Mouse (Mus musculus) embryonic fibroblast, embryonic 13.5 days (primary cell): ENCODE data around the gene Gm11634. TPM values are rescaled to one million over a fixed set of nuclear protein-coding genes. Genes with fewer than 3 reads are reported as not detected.
"Not testable (repeated sequence)": the region's sequence is repeated elsewhere in the genome, so short reads cannot be mapped to it uniquely, and the experiment has no call there.

Source experiments
- H3K27ac ChIP-seq: 2 replicates; pipeline ENCODE4 v1.5.1; 2012; ENCODE audit warnings: low read length, control low read depth, inconsistent platforms; ENCODE audit not compliant: insufficient read depth
- H3K4me1 ChIP-seq: 2 replicates; pipeline ENCODE4 v1.6.1; 2011; ENCODE audit warnings: low read length; ENCODE audit not compliant: control insufficient read depth, insufficient read depth
- H3K4me3 ChIP-seq: 2 replicates; pipeline ENCODE4 v1.5.1; 2011; ENCODE audit warnings: mild to moderate bottlenecking, control low read depth, low read length; ENCODE audit not compliant: insufficient read depth
- CTCF ChIP-seq: IDR thresholded peaks from 2 replicates; pipeline ENCODE4 v1.5.1; 2011; ENCODE audit warnings: mild to moderate bottlenecking, control low read depth, low read length, moderate library complexity, borderline replicate concordance; ENCODE audit not compliant: insufficient read depth
- POLR2A ChIP-seq: IDR thresholded peaks from 2 replicates; pipeline ENCODE4 v1.6.1; 2011; ENCODE audit warnings: low read depth, mild to moderate bottlenecking, control low read depth, low read length, moderate library complexity
- polyA plus RNA-seq: library from polyadenylated mRNA; stranded (reverse); fragments of >200 nt; gene quantifications from 2 replicates; pipeline ENCODE4 v1.2.4, GENCODE M21; 2011; ENCODE audit warnings: low read depth; ENCODE audit not compliant: missing spikeins, insufficient read length

Gm11634 gene
- polyA plus RNA-seq, 1 experiment, result not detected

DNA sequence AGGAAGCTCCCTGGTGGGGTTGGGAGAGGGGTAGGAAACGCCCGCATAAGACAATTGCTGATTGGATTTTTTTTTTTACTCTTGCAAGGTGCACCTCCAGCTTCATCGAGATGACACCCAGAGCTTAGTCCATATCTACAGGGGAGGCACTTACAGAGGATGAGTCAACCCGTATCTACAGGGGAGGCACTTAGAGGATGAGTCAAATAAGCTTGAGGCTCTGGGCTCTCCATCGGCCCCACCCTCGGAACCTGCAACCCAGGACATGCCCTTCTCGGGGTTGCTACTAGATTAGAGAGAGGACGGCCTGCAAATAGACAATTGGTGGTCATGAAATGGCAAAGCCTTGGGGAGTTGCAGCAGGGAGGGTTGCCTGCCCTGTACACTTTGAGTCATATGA, 17.0 kb upstream of the Gm11634 start:
- H3K4me3 ChIP-seq, result no peak overlapping the region
- H3K4me1 ChIP-seq, result no peaks in the 10 kb centered on the region
- H3K27ac ChIP-seq, result no peak overlapping the region
- TF ChIP-seq CTCF (no peak), POLR2A (no peak)

DNA sequence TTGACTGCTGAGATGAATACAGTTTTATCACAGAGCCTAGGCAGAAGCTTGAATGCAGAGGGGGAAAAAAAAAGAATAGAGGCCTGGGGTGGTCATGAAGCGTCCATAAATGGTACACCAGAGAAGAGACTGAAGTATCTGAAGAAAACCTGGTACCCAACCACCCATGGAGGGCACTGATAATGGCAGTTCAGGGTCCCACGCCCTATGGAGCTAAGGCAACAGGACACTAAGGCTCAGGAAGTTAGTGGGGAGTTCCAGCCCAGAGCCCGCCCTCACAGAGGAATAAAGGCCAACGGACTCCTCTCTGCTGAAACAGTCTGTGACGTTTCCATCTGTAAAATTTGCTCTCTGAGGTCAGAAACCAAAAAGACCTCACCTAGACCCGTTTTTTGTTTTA, 16.3 kb upstream of the Gm11634 start:
- no peak overlapping the region for H3K4me3 ChIP-seq
- H3K27ac ChIP-seq, result no peak overlapping the region
- TF ChIP-seq CTCF (no peak), POLR2A (no peak)
- H3K4me1 ChIP-seq, result no peaks in the 10 kb centered on the region

DNA sequence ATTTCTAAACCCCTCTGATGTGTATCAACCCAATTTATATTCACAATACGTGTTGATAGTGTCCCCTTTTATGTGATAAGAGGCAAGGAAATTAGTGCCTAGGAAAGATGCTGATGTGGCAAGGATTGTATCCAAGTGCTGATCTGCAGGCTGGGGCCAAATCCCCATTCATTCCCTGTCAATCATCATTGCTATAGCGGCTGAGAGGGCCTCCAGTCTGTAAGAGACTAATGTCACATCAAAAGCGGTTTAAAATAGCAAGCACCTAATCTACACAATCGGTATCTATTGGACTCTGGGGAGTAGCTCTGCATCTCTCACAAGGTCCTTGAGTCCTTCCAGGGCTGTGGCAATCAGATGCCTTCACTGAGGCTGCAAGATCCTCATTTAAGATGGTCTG, 15.1 kb upstream of the Gm11634 start:
- H3K27ac ChIP-seq, result no peak overlapping the region
- no peak overlapping the region for H3K4me3 ChIP-seq
- TF ChIP-seq POLR2A (no peak), CTCF (no peak)
- no peaks in the 10 kb centered on the region for H3K4me1 ChIP-seq

DNA sequence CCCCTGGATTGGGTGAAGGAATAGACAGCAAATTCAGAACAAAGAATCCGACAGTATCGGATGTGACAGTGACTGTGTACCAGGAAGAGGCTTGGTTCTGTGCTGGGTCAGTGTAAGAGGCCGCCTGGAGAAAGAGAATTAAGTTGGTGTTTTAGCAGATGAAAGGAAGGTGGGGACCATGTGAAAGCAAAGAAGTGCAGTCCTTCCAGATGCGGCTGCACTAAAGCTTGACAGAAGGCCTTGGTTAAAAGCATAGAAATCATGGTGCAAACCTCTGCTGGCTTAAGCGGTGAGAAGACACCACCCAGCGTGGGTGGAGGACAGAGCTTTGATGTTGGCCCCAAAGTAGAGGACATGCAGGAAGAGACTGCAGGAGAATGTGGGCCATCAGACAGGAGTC, 14.5 kb upstream of the Gm11634 start:
- TF ChIP-seq POLR2A (no peak), CTCF (no peak)
- H3K27ac ChIP-seq, result no peak overlapping the region
- no peaks in the 10 kb centered on the region for H3K4me1 ChIP-seq
- H3K4me3 ChIP-seq, result no peak overlapping the region

DNA sequence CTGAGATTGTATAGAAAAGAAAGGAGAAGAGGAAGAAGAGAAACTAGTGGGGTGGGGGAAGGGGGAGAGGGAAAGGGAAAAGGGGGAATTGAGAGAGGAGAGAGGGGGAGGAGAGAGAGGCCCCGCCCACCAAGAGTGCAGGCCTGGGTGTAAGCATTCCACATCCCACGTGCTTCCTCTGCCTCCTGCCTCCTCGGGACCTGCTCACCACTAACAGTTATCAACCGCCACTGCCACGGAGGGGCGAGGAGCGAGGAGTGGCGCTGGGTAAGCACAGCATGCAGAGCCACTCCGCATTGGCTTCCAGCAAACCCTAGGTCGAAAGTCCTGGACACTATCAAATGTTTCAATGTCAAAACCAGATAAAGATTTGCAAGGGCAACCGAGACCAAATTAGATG, 11.4 kb upstream of the Gm11634 start:
- no peak overlapping the region for H3K27ac ChIP-seq
- no peak for TF ChIP-seq CTCF
- TF ChIP-seq POLR2A, result no peak
- no peaks in the 10 kb centered on the region for H3K4me1 ChIP-seq
- H3K4me3 ChIP-seq, result no peak overlapping the region

DNA sequence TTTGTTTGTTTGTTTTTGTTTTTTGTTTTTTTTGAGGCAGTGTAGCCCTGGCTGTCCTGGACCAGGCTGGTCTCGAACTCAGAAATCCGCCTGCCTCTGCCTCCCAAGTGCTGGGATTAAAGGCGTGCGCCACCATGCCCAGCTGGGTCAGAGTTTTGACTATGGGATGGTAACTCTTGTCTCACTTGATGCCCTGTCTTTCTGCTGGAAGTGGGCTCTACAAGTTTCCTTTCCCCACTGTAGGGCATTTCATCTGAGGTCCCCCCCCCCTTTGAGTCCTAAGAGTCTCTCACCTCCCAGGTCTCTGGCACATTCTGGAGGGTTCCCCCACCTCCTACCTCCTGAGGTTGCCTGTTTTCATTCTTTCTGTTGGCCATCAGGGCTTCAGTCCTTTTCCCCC, 8.1 kb upstream of the Gm11634 start:
- not testable (repeated sequence) for H3K4me3 ChIP-seq, H3K27ac ChIP-seq, H3K4me1 ChIP-seq

GRCm38 (mm10) chr11:101604531-101605453, 5.7 kb upstream of the Gm11634 start:
- TF ChIP-seq POLR2A, result peak; percentile 88
- H3K4me1 ChIP-seq, H3K27ac ChIP-seq: not testable (repeated sequence)
- H3K4me3 ChIP-seq, result peak overlapping the region; percentile 15; the same call in 1 of the 2 replicates

DNA sequence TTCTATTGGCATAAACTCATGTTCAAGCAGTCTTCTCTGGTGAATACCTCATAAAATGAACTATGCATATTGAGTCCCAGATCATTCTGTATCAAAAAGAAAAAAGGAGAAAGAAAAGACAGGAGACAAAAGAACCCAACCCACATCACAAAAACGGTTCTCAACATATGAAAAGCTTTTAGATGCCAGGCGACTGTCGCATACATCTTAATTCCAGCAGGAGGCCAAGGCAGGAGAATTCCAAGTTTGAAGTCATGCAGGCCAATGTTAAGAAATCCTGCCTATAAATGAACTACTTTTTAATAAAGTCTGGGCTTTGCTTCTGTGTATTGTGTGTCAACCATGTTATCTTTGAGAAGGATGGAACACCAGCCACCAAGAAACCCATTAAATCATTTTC, 5.1 kb upstream of the Gm11634 start:
- Histone ChIP-seq H3K27ac (no peak overlapping the region), H3K4me1 (no peaks in the 10 kb centered on the region), H3K4me3 (no peak overlapping the region)
- TF ChIP-seq CTCF (no peak), POLR2A (no peak)

DNA sequence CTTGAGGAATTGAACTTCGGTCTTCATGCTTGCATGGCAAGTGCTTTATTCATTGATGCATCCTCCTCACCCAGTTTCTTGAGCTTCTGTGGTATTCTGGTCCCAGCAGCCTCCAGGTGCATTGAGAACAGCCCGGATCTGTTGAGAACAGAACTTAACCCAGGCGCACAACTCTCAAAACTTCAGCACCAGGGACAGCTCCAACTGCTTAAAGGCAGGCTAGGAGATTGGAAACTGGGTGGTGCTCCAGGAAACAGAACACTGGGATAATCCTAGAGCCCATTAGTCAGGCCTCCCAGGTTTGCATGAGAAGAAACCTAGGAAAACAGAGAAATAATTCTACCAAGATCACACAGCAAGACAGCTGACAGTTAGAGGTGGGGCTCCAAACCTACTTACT, 3.4 kb upstream of the Gm11634 start:
- no peak for TF ChIP-seq POLR2A
- TF ChIP-seq CTCF, result no peak
- H3K27ac ChIP-seq, result no peak overlapping the region
- H3K4me1 ChIP-seq, result no peaks in the 10 kb centered on the region
- H3K4me3 ChIP-seq, result no peak overlapping the region

DNA sequence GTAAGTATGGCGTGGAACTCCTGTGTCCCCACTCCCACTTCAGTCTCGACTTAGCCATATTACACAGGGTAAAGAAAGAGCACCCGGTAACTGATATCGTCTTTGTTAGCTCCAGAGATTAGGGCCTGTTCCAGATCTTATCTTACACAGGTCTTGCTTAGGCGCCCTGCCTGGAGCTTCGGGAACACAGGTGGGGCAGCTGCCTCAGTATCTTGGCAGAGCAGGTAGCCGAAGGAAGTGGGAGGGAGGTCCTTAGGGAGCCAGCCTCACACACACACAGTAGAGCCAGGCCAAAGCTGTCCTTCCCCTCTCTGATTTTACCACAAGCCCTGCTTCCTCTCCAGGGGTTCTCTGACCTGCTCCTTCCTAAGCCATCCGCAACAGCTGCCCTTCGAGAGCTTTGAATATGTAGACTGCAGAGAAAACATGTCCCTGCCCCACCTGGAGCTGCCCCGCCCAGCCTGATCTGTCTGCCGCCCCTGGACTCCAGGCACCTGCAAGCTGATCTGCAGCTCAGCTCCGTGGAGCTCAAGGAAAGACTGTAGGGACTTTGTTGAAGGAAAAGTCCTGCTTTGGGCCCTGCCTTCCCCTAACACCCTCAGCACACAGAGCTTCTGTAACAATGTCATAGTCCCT, 8.9 kb downstream of the Gm11634 start:
- TF ChIP-seq POLR2A (no peak), CTCF (no peak)
- Histone ChIP-seq H3K27ac (no peak overlapping the region), H3K4me3 (no peak overlapping the region), H3K4me1 (0 out of 2 replicates have a peak, but pooled peaks cover 3% of the 10 kb centered on the region)
